Mouse (Mus musculus) heart, postnatal 0 days (tissue): ENCODE measurements around the gene Gpr87.

ENCODE experiments used
- CTCF ChIP-seq: IDR thresholded peaks from 2 replicates; pipeline ENCODE4 v1.5.1; 2016; ENCODE audit warnings: antibody characterized with exemption, control low read depth, low read depth
- EP300 ChIP-seq: IDR thresholded peaks from 2 replicates; pipeline ENCODE4 v1.6.1; 2016; ENCODE audit warnings: antibody characterized with exemption, low read depth

- TF ChIP-seq CTCF (no peak), EP300 (no peak)
Measured at GRCm38 (mm10) chr3:59243384-59243783, 48.5 kb upstream of the Gpr87 start.
